In the genomic region with DNA sequence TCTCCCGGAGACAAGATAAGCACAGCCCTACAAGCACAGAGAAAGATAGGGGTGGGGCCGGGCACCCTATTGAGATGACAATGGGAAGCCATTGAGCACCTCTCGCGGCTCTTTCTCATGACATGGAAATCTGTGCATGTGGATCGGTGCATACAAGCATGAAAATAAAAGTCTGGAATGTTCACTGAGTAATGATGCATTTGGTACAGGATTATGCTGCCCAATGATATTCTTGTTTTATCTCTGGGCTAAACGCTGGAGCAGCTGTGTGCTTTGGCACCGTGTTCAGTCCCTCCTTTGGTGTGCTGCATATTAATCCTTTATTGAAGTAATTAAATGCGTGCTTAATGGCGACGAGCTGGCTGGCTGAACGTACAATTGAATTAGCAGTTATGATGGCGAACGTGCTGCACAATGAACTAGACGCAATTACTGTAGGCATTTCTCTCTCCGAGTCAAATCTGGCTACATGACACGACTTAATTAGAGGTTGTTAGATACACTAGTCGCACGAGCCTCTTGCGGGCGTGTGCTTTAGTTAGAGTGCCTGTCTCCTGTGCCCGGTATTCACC, we compare ENCODE assay signal across 14 mouse cellular contexts.
DNase-seq lines count a peak whose midpoint lies in the region; ATAC-seq and TF ChIP-seq lines count a peak whose summit lies in the region.
"Had no signal": no experiment of that assay in that cellular context is flagged by ENCODE, and none has a peak within 500 bp of the region (broad histone marks: within the 10 kb centered on the region; RNA-seq: fewer than 3 reads in every experiment).

No protein-coding gene starts in this region.

- in situ Hi-C loops in Patski (cut with MboI; ENCODE audit: low pct_unique_long_range_greater_than_20kb) = no loop called here

- no peaks in the 10 kb centered on the region for H3K9me3 ChIP-seq in hindbrain, embryonic 11.5 days (ENCODE audit: control insufficient read depth, low read length)
- H3K9me3 ChIP-seq in hindbrain, embryonic 10.5 days = no peaks in the 10 kb centered on the region
- no peaks in the 10 kb centered on the region for H3K9me3 ChIP-seq in forebrain, embryonic 14.5 days (replicated peaks; ENCODE audit: control insufficient read depth, low read length)
- H3K9me3 ChIP-seq in midbrain, embryonic 16.5 days (replicated peaks; ENCODE audit: control insufficient read depth, low read length, poor library complexity, severe bottlenecking) = no peaks in the 10 kb centered on the region

- H3K4me3 ChIP-seq in hindbrain, embryonic 11.5 days (ENCODE audit: low read depth, low read length) = no peak overlapping the region
- no peak overlapping the region for H3K4me3 ChIP-seq in hindbrain, embryonic 10.5 days
- H3K4me3 ChIP-seq in forebrain, embryonic 14.5 days (ENCODE audit: low read depth, low read length) = peak overlapping the region; percentile 0; the same call in 1 of the 2 replicates
- peak overlapping the region; percentile 13; the same call in 1 of the 2 replicates for H3K4me3 ChIP-seq in midbrain, embryonic 16.5 days (ENCODE audit: low read depth, low read length)

- no peak for DNase-seq in hindbrain, embryonic 11.5 days (ENCODE audit: low spot score)
- DNase-seq in hindbrain, embryonic 10.5 days (ENCODE audit: low spot score) = no peak
- DNase-seq in Patski (ENCODE audit: low read depth, low spot score) = no peak
- DNase-seq in forebrain, embryonic 14.5 days (ENCODE audit: low spot score) = peak; percentile 90
- no peak for DNase-seq in kidney, adult 11 months
- no peak for DNase-seq in T-cell, adult 2 months (ENCODE audit: low spot score)
- no peak for DNase-seq in left cerebral cortex, adult 18-20 months (ENCODE audit: low spot score in 2 of 2)
- DNase-seq: embryo, embryonic 11 days; heart, adult 18-20 months; left cerebral cortex, postnatal 4 days; lung, postnatal 10 days had no signal

- POLR2A ChIA-PET in Patski (lab: Charles Lee) = no interaction called here

- no peak overlapping the region for H3K9ac ChIP-seq in hindbrain, embryonic 11.5 days (ENCODE audit: low read depth, low read length)
- H3K9ac ChIP-seq in forebrain, embryonic 14.5 days (ENCODE audit: low read length) = peak overlapping the region; percentile 33
- no peak overlapping the region; the same call in 1 of the 2 replicates for H3K9ac ChIP-seq in midbrain, embryonic 16.5 days (ENCODE audit: low read depth, low read length)

- peak overlapping the region; percentile 24 for H3K27ac ChIP-seq in hindbrain, embryonic 11.5 days (ENCODE audit: low read depth, low read length)
- no peak overlapping the region for H3K27ac ChIP-seq in hindbrain, embryonic 10.5 days
- H3K27ac ChIP-seq in forebrain, embryonic 14.5 days (ENCODE audit: low read depth, low read length) = peak overlapping the region; percentile 84
- H3K27ac ChIP-seq in midbrain, embryonic 16.5 days (ENCODE audit: low read length) = peak overlapping the region; percentile 63
- H3K27ac ChIP-seq: kidney, postnatal 0 days had no signal

- no peaks in the 10 kb centered on the region for H3K4me1 ChIP-seq in hindbrain, embryonic 11.5 days (replicated peaks; ENCODE audit: control insufficient read depth, insufficient read depth, low read length)
- H3K4me1 ChIP-seq in hindbrain, embryonic 10.5 days (replicated peaks) = peaks cover 10% of the 10 kb centered on the region; the same call in 1 of the 2 replicates
- H3K4me1 ChIP-seq in forebrain, embryonic 14.5 days (ENCODE audit: control insufficient read depth, insufficient read depth, low read length) = peaks cover 11% of the 10 kb centered on the region; the same call in 1 of the 2 replicates
- peaks cover 6% of the 10 kb centered on the region for H3K4me1 ChIP-seq in midbrain, embryonic 16.5 days (ENCODE audit: control insufficient read depth, insufficient read depth, low read length)

- no peaks in the 10 kb centered on the region for H3K27me3 ChIP-seq in hindbrain, embryonic 11.5 days (ENCODE audit: control insufficient read depth, insufficient read depth, low read length)
- 0 out of 2 replicates have a peak, but pooled peaks cover 4% of the 10 kb centered on the region for H3K27me3 ChIP-seq in hindbrain, embryonic 10.5 days (ENCODE audit: insufficient read depth, poor library complexity, severe bottlenecking)
- H3K27me3 ChIP-seq in Patski = peaks cover 11% of the 10 kb centered on the region
- H3K27me3 ChIP-seq in forebrain, embryonic 14.5 days (replicated peaks; ENCODE audit: control insufficient read depth, insufficient read depth, low read length) = no peaks in the 10 kb centered on the region
- no peaks in the 10 kb centered on the region for H3K27me3 ChIP-seq in midbrain, embryonic 16.5 days (ENCODE audit: control insufficient read depth, insufficient read depth, low read depth, low read length)

- TF ChIP-seq CTCF in Patski (IDR thresholded peaks at IDR 0.05) = no peak

- CTCF ChIA-PET in Patski (lab: Charles Lee) = interaction anchor here (1.0 to 1.7 kb wide), 2 partner anchors 20 to 51 kb away, joined by 3 to 4 read pairs; no protein-coding TSS in a partner anchor

- ATAC-seq in hindbrain, embryonic 11.5 days (ENCODE audit: low FRiP score) = 0 out of 2 replicates have a peak, but pooled peaks have one; percentile 17
- ATAC-seq in Patski = peak; percentile 31
- ATAC-seq in forebrain, embryonic 14.5 days = peak; percentile 88
- ATAC-seq in midbrain, embryonic 16.5 days = peak; percentile 83
- ATAC-seq: activated CD4-positive, CD25-positive, alpha-beta regulatory T cell, adult 4 months had no signal

- 66% methylated on average over 21 of the region's 21 CpGs for WGBS in hindbrain, embryonic 11.5 days
- 74% methylated on average over 21 of the region's 21 CpGs for WGBS in hindbrain, embryonic 10.5 days
- 8% methylated on average over 21 of the region's 21 CpGs for WGBS in forebrain, embryonic 14.5 days
- 31% methylated on average over 21 of the region's 21 CpGs for WGBS in midbrain, embryonic 16.5 days

- no peak overlapping the region for H3K4me2 ChIP-seq in hindbrain, embryonic 11.5 days (replicated peaks; ENCODE audit: low read depth, low read length)
- H3K4me2 ChIP-seq in forebrain, embryonic 14.5 days (ENCODE audit: low read length) = peak overlapping the region; percentile 28
- peak overlapping the region; percentile 44 for H3K4me2 ChIP-seq in midbrain, embryonic 16.5 days (ENCODE audit: low read length)

- H3K36me3 ChIP-seq in hindbrain, embryonic 11.5 days (ENCODE audit: control insufficient read depth, insufficient read depth, low read length) = no peaks in the 10 kb centered on the region
- no peaks in the 10 kb centered on the region for H3K36me3 ChIP-seq in hindbrain, embryonic 10.5 days
- no peaks in the 10 kb centered on the region for H3K36me3 ChIP-seq in forebrain, embryonic 14.5 days (ENCODE audit: control insufficient read depth, insufficient read depth, low read length)
- no peaks in the 10 kb centered on the region for H3K36me3 ChIP-seq in midbrain, embryonic 16.5 days (ENCODE audit: control insufficient read depth, insufficient read depth, low read length)

Comparison
In these comparisons a context has a peak if more than half of its experiments do, and no peak if none do; other contexts are left out.
1. ATAC-seq: peak in every context shown above with its lines; median percentile 88 in forebrain, embryonic 14.5 days; 83 in midbrain, embryonic 16.5 days; 31 in Patski; 17 in hindbrain, embryonic 11.5 days.
2. H3K4me3 ChIP-seq: peak in forebrain, embryonic 14.5 days (single experiment) and midbrain, embryonic 16.5 days (single experiment); none in hindbrain, embryonic 11.5 days (single experiment) and hindbrain, embryonic 10.5 days (single experiment).